Mouse (Mus musculus): ENCODE measurements around the gene Kif5a. TPM values are rescaled to one million over a fixed set of nuclear protein-coding genes. Genes with fewer than 3 reads are reported as not detected.

Kif5a gene
- polyA plus RNA-seq, 1 experiment from 2014 or later: 5.6 TPM

- 75% methylated on average over 6 of the region's 6 CpGs for WGBS
Measured at GRCm38 (mm10) chr10:127257790-127258189, 5.4 kb downstream of the Kif5a start.

DNA sequence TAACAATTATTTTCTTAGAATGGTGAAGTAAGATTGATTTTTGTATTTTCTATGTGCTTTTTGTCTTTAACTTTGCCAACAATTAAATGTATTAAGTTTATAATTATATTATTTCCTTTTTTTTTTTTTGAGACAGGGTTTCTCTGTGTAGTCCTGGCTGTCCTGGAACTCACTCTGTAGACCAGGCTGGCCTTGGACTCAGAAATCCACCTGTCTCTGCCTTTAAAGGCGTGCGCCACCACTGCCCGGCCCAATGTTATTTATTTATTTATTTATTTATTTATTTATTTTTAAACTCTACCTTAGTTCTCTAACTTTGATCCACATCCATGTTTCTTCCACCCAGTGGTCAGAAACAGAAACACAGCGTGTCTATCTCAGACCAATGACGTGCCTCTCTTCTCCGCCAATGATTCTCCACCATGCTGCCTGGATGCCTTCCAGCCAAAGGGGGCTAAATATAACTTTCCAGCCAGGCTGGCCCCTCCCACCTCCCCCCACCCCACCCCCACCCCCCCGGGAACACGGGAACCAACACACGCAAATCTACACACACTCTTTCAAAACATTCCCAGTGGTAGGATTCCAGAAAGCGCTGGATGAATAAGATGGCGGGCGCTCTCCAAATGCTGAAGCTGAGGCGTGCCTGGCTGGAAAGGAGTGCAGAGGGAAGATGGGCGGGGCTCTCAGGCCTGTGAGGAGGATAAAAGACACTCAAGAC is 7.4 kb downstream of the Kif5a start:
- Histone ChIP-seq H3K4me1 (no peaks in the 10 kb centered on the region), H3K9me3 (no peaks in the 10 kb centered on the region), H3K4me3 (replicated peaks) (no peak overlapping the region), H3K36me3 (no peaks in the 10 kb centered on the region), H3K27me3 (replicated peaks) (no peaks in the 10 kb centered on the region), H3K4me2 (0 out of 2 replicates have a peak overlapping the region, but pooled peaks have one; percentile 13), H3K27ac (no peak overlapping the region), H3K9ac (no peak overlapping the region)
- WGBS: 20% methylated on average over 14 of the region's 14 CpGs
- peak; percentile 74; the same call in 1 of the 2 replicates for ATAC-seq (ENCODE audit: insufficient read depth, low FRiP score, low read depth)

More at GRCm38 (mm10) chr10:127257790-127258189, 5.4 kb downstream of the Kif5a start:
- ATAC-seq (ENCODE audit: insufficient read depth, low FRiP score, low read depth): no peak
- Histone ChIP-seq H3K36me3 (no peaks in the 10 kb centered on the region), H3K27ac (no peak overlapping the region), H3K4me1 (peaks cover 2% of the 10 kb centered on the region; the same call in 1 of the 2 replicates), H3K9ac (no peak overlapping the region), H3K4me2 (no peak overlapping the region), H3K4me3 (replicated peaks) (no peak overlapping the region), H3K27me3 (replicated peaks) (peaks cover 10% of the 10 kb centered on the region), H3K9me3 (no peaks in the 10 kb centered on the region)

DNA sequence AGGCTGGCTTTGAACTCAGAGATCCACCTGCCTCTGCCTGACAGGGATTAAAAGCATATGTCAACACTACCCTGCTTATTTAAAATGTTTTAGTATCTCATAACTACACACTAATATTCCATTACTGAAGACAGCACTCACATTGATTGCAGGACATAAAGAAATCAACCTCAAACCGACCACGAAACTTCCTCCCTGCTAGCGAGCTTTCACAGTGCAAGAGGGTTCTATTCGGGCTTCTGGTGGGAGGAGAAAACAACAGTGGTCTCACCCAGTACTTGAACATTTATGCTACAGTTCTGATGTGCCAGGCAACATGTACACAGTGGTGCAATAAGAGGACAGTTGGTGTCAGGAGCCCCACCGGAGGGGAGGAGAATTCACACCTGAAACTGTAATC is 12.3 kb downstream of the Kif5a start:
- WGBS: 78% methylated on average over 5 of the region's 5 CpGs
- Histone ChIP-seq H3K4me1 (no peaks in the 10 kb centered on the region), H3K27ac (no peak overlapping the region), H3K9me3 (no peaks in the 10 kb centered on the region), H3K9ac (no peak overlapping the region), H3K36me3 (no peaks in the 10 kb centered on the region), H3K4me3 (replicated peaks) (no peak overlapping the region), H3K4me2 (no peak overlapping the region), H3K27me3 (replicated peaks) (no peaks in the 10 kb centered on the region)
- ATAC-seq (ENCODE audit: insufficient read depth, low FRiP score, low read depth): no peak

GRCm38 (mm10) chr10:127238241-127238824 is 24.8 kb downstream of the Kif5a start:
- H3K4me2 ChIP-seq: no peak overlapping the region
- H3K9ac ChIP-seq: no peak overlapping the region
- no peaks in the 10 kb centered on the region for H3K36me3 ChIP-seq
- no peaks in the 10 kb centered on the region for H3K27me3 ChIP-seq (replicated peaks)
- no peak for ATAC-seq (ENCODE audit: insufficient read depth, low FRiP score, low read depth)
- H3K27ac ChIP-seq: no peak overlapping the region
- WGBS: 69% methylated on average over 18 of the region's 18 CpGs
- no peaks in the 10 kb centered on the region for H3K9me3 ChIP-seq
- H3K4me1 ChIP-seq: no peaks in the 10 kb centered on the region
- no peak overlapping the region for H3K4me3 ChIP-seq (replicated peaks)

GRCm38 (mm10) chr10:127236541-127236940 is 26.6 kb downstream of the Kif5a start:
- WGBS: 40% methylated on average over 9 of the region's 9 CpGs
- H3K4me1 ChIP-seq: no peaks in the 10 kb centered on the region
- no peak for ATAC-seq (ENCODE audit: insufficient read depth, low FRiP score, low read depth)
- no peak overlapping the region for H3K4me3 ChIP-seq (replicated peaks)
- no peaks in the 10 kb centered on the region for H3K27me3 ChIP-seq (replicated peaks)
- H3K36me3 ChIP-seq: no peaks in the 10 kb centered on the region
- H3K27ac ChIP-seq: no peak overlapping the region
- H3K9ac ChIP-seq: no peak overlapping the region
- H3K9me3 ChIP-seq: no peaks in the 10 kb centered on the region
- no peak overlapping the region for H3K4me2 ChIP-seq

- 77% methylated on average over 9 of the region's 9 CpGs for WGBS
- Histone ChIP-seq H3K36me3 (no peaks in the 10 kb centered on the region), H3K4me2 (no peak overlapping the region), H3K27ac (no peak overlapping the region), H3K9ac (no peak overlapping the region), H3K4me1 (no peaks in the 10 kb centered on the region), H3K27me3 (replicated peaks) (no peaks in the 10 kb centered on the region), H3K9me3 (no peaks in the 10 kb centered on the region), H3K4me3 (replicated peaks) (no peak overlapping the region)
- ATAC-seq (ENCODE audit: insufficient read depth, low FRiP score, low read depth): no peak
Measured at GRCm38 (mm10) chr10:127233141-127233540, 30.0 kb downstream of the Kif5a start.

GRCm38 (mm10) chr10:127231741-127232140 is 31.4 kb downstream of the Kif5a start:
- Histone ChIP-seq H3K9ac (no peak overlapping the region), H3K4me2 (no peak overlapping the region), H3K27ac (no peak overlapping the region), H3K4me3 (replicated peaks) (no peak overlapping the region), H3K4me1 (no peaks in the 10 kb centered on the region), H3K9me3 (no peaks in the 10 kb centered on the region), H3K27me3 (replicated peaks) (no peaks in the 10 kb centered on the region), H3K36me3 (no peaks in the 10 kb centered on the region)
- ATAC-seq (ENCODE audit: insufficient read depth, low FRiP score, low read depth): no peak
- WGBS: 75% methylated on average over 14 of the region's 14 CpGs

DNA sequence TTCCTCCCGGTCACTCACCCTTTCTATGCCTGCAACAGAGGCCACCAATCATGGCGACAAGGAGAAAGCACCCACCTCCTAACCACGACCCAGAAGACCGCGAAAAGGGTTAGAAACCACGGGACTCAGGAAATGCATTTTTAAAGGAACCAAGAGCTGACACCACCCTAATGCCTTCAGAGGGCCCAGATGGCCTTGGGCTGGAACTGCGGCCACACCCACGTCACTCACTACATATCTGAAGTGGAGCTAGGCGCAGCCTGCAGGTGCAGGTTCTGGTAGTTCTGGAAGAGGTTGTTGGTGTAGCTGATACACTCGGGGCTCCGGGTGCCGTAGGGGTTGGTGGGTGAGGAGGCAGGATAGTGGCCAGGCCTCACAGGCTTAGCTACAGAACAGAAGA is 32.5 kb downstream of the Kif5a start:
- Histone ChIP-seq H3K4me3 (replicated peaks) (no peak overlapping the region), H3K9ac (no peak overlapping the region), H3K9me3 (no peaks in the 10 kb centered on the region), H3K36me3 (no peaks in the 10 kb centered on the region), H3K27me3 (replicated peaks) (no peaks in the 10 kb centered on the region), H3K4me2 (no peak overlapping the region), H3K4me1 (no peaks in the 10 kb centered on the region), H3K27ac (no peak overlapping the region)
- no peak for ATAC-seq (ENCODE audit: insufficient read depth, low FRiP score, low read depth)
- 69% methylated on average over 12 of the region's 12 CpGs for WGBS

DNA sequence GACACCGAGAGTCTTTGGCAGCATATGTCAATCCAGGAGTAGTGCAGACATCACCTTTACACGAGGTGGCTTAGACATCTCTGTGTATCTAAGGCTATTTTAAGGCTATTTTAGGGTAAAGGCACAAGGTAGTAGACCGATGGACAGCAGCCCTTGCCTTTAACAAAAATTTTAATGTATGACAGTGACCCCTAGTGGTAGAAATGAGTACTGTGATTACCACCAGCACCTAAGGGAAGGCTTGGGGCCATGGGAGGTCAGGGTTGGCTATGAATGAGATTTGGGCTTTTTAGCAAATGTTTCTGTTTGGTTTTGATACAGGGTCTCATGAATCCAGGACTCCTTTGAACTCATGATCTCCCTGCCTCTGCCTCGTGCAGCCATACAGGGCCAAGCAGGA is 34.3 kb downstream of the Kif5a start:
- WGBS: 23% methylated on average over 4 of the region's 4 CpGs
- ATAC-seq (ENCODE audit: insufficient read depth, low FRiP score, low read depth): peak; percentile 68
- no peaks in the 10 kb centered on the region for H3K9me3 ChIP-seq

GRCm38 (mm10) chr10:127227163-127227562 is 36.0 kb downstream of the Kif5a start:
- Histone ChIP-seq H3K4me2 (no peak overlapping the region), H3K27ac (no peak overlapping the region), H3K4me3 (replicated peaks) (no peak overlapping the region), H3K27me3 (replicated peaks) (no peaks in the 10 kb centered on the region), H3K9me3 (no peaks in the 10 kb centered on the region), H3K9ac (no peak overlapping the region), H3K4me1 (no peaks in the 10 kb centered on the region), H3K36me3 (no peaks in the 10 kb centered on the region)
- no peak for ATAC-seq (ENCODE audit: insufficient read depth, low FRiP score, low read depth)
- WGBS: 78% methylated on average over 8 of the region's 8 CpGs

More for the DNA sequence above, 34.3 kb downstream of the Kif5a start:
- H3K4me2 ChIP-seq: no peak overlapping the region
- no peaks in the 10 kb centered on the region for H3K36me3 ChIP-seq
- H3K9ac ChIP-seq: no peak overlapping the region
- H3K27ac ChIP-seq: no peak overlapping the region
- no peaks in the 10 kb centered on the region for H3K4me1 ChIP-seq
- no peaks in the 10 kb centered on the region for H3K27me3 ChIP-seq (replicated peaks)
- no peak overlapping the region for H3K4me3 ChIP-seq (replicated peaks)

DNA sequence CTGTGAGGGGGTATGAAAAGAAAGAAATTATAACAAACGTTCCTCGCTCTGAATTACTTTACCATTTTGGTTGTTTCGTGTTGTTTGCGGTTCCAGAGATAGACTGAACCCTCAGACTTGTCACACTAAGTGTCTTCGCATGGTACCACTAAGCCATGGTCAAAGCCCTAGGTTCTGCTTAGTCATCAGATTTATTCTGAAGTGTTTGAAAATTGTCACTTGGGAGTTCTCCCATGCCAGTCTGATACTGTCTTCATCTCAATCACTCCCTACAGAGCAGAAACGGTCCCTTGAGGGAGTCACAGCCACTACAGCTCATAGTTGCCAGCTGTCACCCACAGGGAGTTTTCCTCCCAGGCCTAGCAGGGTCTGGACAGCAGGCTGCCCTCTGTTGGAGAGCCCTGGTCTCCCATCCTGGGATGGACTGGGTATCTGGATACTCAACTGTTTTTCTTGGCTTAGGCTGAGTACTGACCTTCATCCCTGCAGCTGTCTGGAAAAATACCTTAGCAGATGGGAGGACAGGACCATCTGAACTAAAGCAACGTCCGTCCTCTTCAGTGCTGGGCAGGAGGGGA is 36.7 kb downstream of the Kif5a start:
- H3K27me3 ChIP-seq (replicated peaks): no peaks in the 10 kb centered on the region
- H3K4me3 ChIP-seq (replicated peaks): no peak overlapping the region
- 64% methylated on average over 8 of the region's 8 CpGs for WGBS
- H3K36me3 ChIP-seq: no peaks in the 10 kb centered on the region
- ATAC-seq (ENCODE audit: insufficient read depth, low FRiP score, low read depth): no peak
- no peaks in the 10 kb centered on the region for H3K9me3 ChIP-seq
- H3K27ac ChIP-seq: no peak overlapping the region
- no peak overlapping the region for H3K4me2 ChIP-seq
- H3K4me1 ChIP-seq: no peaks in the 10 kb centered on the region
- no peak overlapping the region for H3K9ac ChIP-seq

GRCm38 (mm10) chr10:127225732-127226131 is 37.4 kb downstream of the Kif5a start:
- Histone ChIP-seq H3K27me3 (replicated peaks) (no peaks in the 10 kb centered on the region), H3K4me2 (no peak overlapping the region), H3K4me1 (no peaks in the 10 kb centered on the region), H3K4me3 (replicated peaks) (no peak overlapping the region), H3K9me3 (no peaks in the 10 kb centered on the region), H3K27ac (no peak overlapping the region), H3K9ac (no peak overlapping the region), H3K36me3 (no peaks in the 10 kb centered on the region)
- 19% methylated on average over 10 of the region's 10 CpGs for whole genome bisulfite sequencing
- no peak for ATAC-seq (ENCODE audit: insufficient read depth, low FRiP score, low read depth)
